Mouse (Mus musculus): ENCODE measurements around the gene Arid3a. TPM values are rescaled to one million over a fixed set of nuclear protein-coding genes. Genes with fewer than 3 reads are reported as not detected.
A peak's percentile ranks its signal among the peaks of the same experiment; 100 is the strongest.

The Arid3a gene
- polyA plus RNA-seq, 1 experiment from 2014 or later, result 9.0 TPM

- Histone ChIP-seq H3K4me1 (replicated peaks; ENCODE audit: control insufficient read depth, insufficient read depth, low read length) (peaks cover 16% of the 10 kb centered on the region), H3K4me2 (replicated peaks; ENCODE audit: low read depth, low read length) (peak overlapping the region; percentile 11; the same call in 1 of the 2 replicates), H3K27me3 (ENCODE audit: control insufficient read depth, insufficient read depth, low read length) (no peaks in the 10 kb centered on the region), H3K4me3 (ENCODE audit: low read depth, low read length) (no peak overlapping the region), H3K27ac (ENCODE audit: low read depth, low read length) (peak overlapping the region; percentile 70), H3K9me3 (ENCODE audit: control insufficient read depth, low read length) (no peaks in the 10 kb centered on the region), H3K36me3 (ENCODE audit: control insufficient read depth, insufficient read depth, low read length) (no peaks in the 10 kb centered on the region), H3K9ac (ENCODE audit: low read depth, low read length) (peak overlapping the region; percentile 45; the same call in 1 of the 2 replicates)
- 19% methylated on average over 16 of the region's 16 CpGs for WGBS
- DNase-seq (ENCODE audit: low spot score) (peak; percentile 71), ATAC-seq (ENCODE audit: low FRiP score) (peak; percentile 72)
Measured at GRCm38 (mm10) chr10:79945507-79946234, 18.8 kb downstream of the Arid3a start.

GRCm38 (mm10) chr10:79946752-79947322 lies 20.0 kb downstream of the Arid3a start:
- Histone ChIP-seq H3K9ac (ENCODE audit: low read depth, low read length) (0 out of 2 replicates have a peak overlapping the region, but pooled peaks have one; percentile 11), H3K36me3 (ENCODE audit: control insufficient read depth, insufficient read depth, low read length) (0 out of 2 replicates have a peak, but pooled peaks cover 3% of the 10 kb centered on the region)

DNA sequence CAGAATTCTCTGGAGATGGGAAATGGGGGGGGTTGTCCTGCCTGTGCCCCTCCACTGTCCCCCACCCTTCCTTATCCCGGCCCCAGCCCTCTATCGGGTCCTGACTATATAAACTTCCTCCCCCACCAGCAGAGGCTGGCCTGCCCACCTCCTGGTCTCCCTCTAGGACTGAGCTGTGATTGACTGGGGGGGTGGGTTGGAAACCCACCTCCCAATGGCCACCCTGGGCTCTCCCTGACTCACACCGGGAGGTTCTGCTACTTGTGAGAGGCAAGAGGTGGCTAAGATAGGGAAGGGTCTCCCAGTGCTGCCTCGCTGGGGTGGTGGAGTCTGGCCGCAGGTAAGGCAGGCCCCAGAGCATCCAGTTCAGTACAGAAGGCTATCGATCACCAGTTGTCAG lies 20.7 kb downstream of the Arid3a start:
- H3K9me3 ChIP-seq (ENCODE audit: control insufficient read depth, low read length), result no peaks in the 10 kb centered on the region
- H3K9ac ChIP-seq (ENCODE audit: low read depth, low read length), result no peak overlapping the region
- H3K4me3 ChIP-seq (ENCODE audit: low read depth, low read length), result no peak overlapping the region
- H3K27ac ChIP-seq (ENCODE audit: low read depth, low read length), result peak overlapping the region; percentile 58; the same call in 1 of the 2 replicates
- peaks cover 16% of the 10 kb centered on the region for H3K4me1 ChIP-seq (replicated peaks; ENCODE audit: control insufficient read depth, insufficient read depth, low read length)
- no peaks in the 10 kb centered on the region for H3K27me3 ChIP-seq (ENCODE audit: control insufficient read depth, insufficient read depth, low read length)
- DNase-seq (ENCODE audit: low spot score) (no peak), ATAC-seq (ENCODE audit: low FRiP score) (no peak)
- H3K4me2 ChIP-seq (replicated peaks; ENCODE audit: low read depth, low read length), result no peak overlapping the region
- H3K36me3 ChIP-seq (ENCODE audit: control insufficient read depth, insufficient read depth, low read length), result 0 out of 2 replicates have a peak, but pooled peaks cover 3% of the 10 kb centered on the region
- WGBS, result 69% methylated on average over 6 of the region's 6 CpGs

More at GRCm38 (mm10) chr10:79946752-79947322, 20.0 kb downstream of the Arid3a start:
- H3K4me1 ChIP-seq (replicated peaks; ENCODE audit: control insufficient read depth, insufficient read depth, low read length), result peaks cover 16% of the 10 kb centered on the region
- peak overlapping the region; percentile 58 for H3K27ac ChIP-seq (ENCODE audit: low read depth, low read length)
- peak; percentile 28; the same call in 1 of the 2 replicates for ATAC-seq (ENCODE audit: low FRiP score)
- DNase-seq (ENCODE audit: low spot score), result no peak
- 14% methylated on average over 7 of the region's 7 CpGs for WGBS
- no peaks in the 10 kb centered on the region for H3K9me3 ChIP-seq (ENCODE audit: control insufficient read depth, low read length)
- H3K27me3 ChIP-seq (ENCODE audit: control insufficient read depth, insufficient read depth, low read length), result no peaks in the 10 kb centered on the region
- H3K4me3 ChIP-seq (ENCODE audit: low read depth, low read length), result no peak overlapping the region
- no peak overlapping the region; the same call in 1 of the 2 replicates for H3K4me2 ChIP-seq (replicated peaks; ENCODE audit: low read depth, low read length)

DNA sequence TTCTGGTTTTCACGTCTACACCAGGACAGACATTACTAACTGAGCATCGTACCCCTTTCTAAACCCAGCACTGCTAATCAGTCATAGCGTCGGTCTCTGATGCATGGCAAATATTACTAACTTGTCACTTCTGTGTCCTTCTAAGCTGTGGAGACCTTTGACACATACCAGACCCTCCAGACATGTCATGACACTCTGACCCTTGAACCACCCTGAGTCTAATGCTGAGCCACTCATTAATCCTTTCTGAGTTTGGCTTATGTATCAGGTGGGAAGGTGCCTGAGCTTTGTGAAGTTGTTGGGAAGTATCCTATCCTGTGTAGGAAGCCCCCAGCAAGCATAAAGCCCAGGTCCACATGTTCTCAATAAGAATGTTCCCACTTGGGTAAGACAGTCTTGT lies 23.0 kb downstream of the Arid3a start:
- no peak for ATAC-seq (ENCODE audit: low FRiP score)
- Histone ChIP-seq H3K27ac (ENCODE audit: low read depth, low read length) (no peak overlapping the region), H3K27me3 (ENCODE audit: control insufficient read depth, insufficient read depth, low read length) (no peaks in the 10 kb centered on the region), H3K9me3 (ENCODE audit: control insufficient read depth, low read length) (no peaks in the 10 kb centered on the region), H3K4me2 (replicated peaks; ENCODE audit: low read depth, low read length) (no peak overlapping the region), H3K4me1 (replicated peaks; ENCODE audit: control insufficient read depth, insufficient read depth, low read length) (peaks cover 16% of the 10 kb centered on the region), H3K36me3 (ENCODE audit: control insufficient read depth, insufficient read depth, low read length) (0 out of 2 replicates have a peak, but pooled peaks cover 6% of the 10 kb centered on the region), H3K4me3 (ENCODE audit: low read depth, low read length) (no peak overlapping the region), H3K9ac (ENCODE audit: low read depth, low read length) (no peak overlapping the region)
- WGBS, result 86% methylated on average over 4 of the region's 4 CpGs
- DNase-seq (ENCODE audit: low spot score), result no peak

DNA sequence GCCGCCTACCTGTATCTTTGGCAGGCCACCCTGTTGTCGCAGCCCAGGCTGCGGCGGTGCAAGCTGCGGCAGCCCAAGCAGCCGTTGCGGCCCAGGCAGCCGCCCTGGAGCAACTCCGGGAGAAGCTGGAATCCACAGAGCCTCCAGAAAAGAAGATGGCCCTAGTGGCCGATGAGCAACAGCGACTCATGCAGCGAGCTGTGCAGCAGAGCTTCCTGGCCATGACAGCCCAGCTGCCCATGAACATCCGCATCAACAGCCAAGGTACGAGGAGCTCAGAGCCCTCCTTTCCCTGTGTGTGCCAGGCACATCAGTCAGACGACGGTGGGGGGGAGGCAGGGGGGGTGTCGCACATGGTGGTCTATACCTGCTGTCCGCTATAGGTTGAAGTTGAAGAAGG lies 23.8 kb downstream of the Arid3a start:
- H3K4me1 ChIP-seq (replicated peaks; ENCODE audit: control insufficient read depth, insufficient read depth, low read length), result peaks cover 12% of the 10 kb centered on the region
- H3K4me3 ChIP-seq (ENCODE audit: low read depth, low read length), result no peak overlapping the region
- no peak overlapping the region for H3K27ac ChIP-seq (ENCODE audit: low read depth, low read length)
- ATAC-seq (ENCODE audit: low FRiP score), result no peak
- no peak for DNase-seq (ENCODE audit: low spot score)
- no peak overlapping the region for H3K9ac ChIP-seq (ENCODE audit: low read depth, low read length)
- no peaks in the 10 kb centered on the region for H3K27me3 ChIP-seq (ENCODE audit: control insufficient read depth, insufficient read depth, low read length)
- WGBS, result 84% methylated on average over 18 of the region's 18 CpGs
- no peaks in the 10 kb centered on the region for H3K9me3 ChIP-seq (ENCODE audit: control insufficient read depth, low read length)
- no peak overlapping the region for H3K4me2 ChIP-seq (replicated peaks; ENCODE audit: low read depth, low read length)
- 0 out of 2 replicates have a peak, but pooled peaks cover 6% of the 10 kb centered on the region for H3K36me3 ChIP-seq (ENCODE audit: control insufficient read depth, insufficient read depth, low read length)

- ATAC-seq (ENCODE audit: low FRiP score), result no peak
- Histone ChIP-seq H3K4me2 (replicated peaks; ENCODE audit: low read depth, low read length) (no peak overlapping the region), H3K36me3 (ENCODE audit: control insufficient read depth, insufficient read depth, low read length) (0 out of 2 replicates have a peak, but pooled peaks cover 6% of the 10 kb centered on the region), H3K9ac (ENCODE audit: low read depth, low read length) (no peak overlapping the region), H3K4me3 (ENCODE audit: low read depth, low read length) (no peak overlapping the region), H3K9me3 (ENCODE audit: control insufficient read depth, low read length) (no peaks in the 10 kb centered on the region), H3K27ac (ENCODE audit: low read depth, low read length) (no peak overlapping the region), H3K27me3 (ENCODE audit: control insufficient read depth, insufficient read depth, low read length) (no peaks in the 10 kb centered on the region), H3K4me1 (replicated peaks; ENCODE audit: control insufficient read depth, insufficient read depth, low read length) (no peaks in the 10 kb centered on the region)
- WGBS, result 86% methylated on average over 6 of the region's 6 CpGs
- DNase-seq (ENCODE audit: low spot score), result no peak
Measured at GRCm38 (mm10) chr10:79953946-79954345, 27.1 kb downstream of the Arid3a start.

GRCm38 (mm10) chr10:79955691-79956090 lies 28.8 kb downstream of the Arid3a start:
- DNase-seq (ENCODE audit: low spot score) (no peak), ATAC-seq (ENCODE audit: low FRiP score) (no peak)
- Histone ChIP-seq H3K9ac (ENCODE audit: low read depth, low read length) (no peak overlapping the region), H3K36me3 (ENCODE audit: control insufficient read depth, insufficient read depth, low read length) (0 out of 2 replicates have a peak, but pooled peaks cover 6% of the 10 kb centered on the region), H3K27me3 (ENCODE audit: control insufficient read depth, insufficient read depth, low read length) (no peaks in the 10 kb centered on the region), H3K4me3 (ENCODE audit: low read depth, low read length) (no peak overlapping the region), H3K9me3 (ENCODE audit: control insufficient read depth, low read length) (no peaks in the 10 kb centered on the region), H3K27ac (ENCODE audit: low read depth, low read length) (no peak overlapping the region), H3K4me1 (replicated peaks; ENCODE audit: control insufficient read depth, insufficient read depth, low read length) (peaks cover 2% of the 10 kb centered on the region; the same call in 1 of the 2 replicates), H3K4me2 (replicated peaks; ENCODE audit: low read depth, low read length) (no peak overlapping the region)
- WGBS, result 77% methylated on average over 9 of the region's 9 CpGs

- Histone ChIP-seq H3K4me3 (ENCODE audit: low read depth, low read length) (no peak overlapping the region), H3K9me3 (ENCODE audit: control insufficient read depth, low read length) (no peaks in the 10 kb centered on the region), H3K4me2 (replicated peaks; ENCODE audit: low read depth, low read length) (no peak overlapping the region), H3K4me1 (replicated peaks; ENCODE audit: control insufficient read depth, insufficient read depth, low read length) (peaks cover 6% of the 10 kb centered on the region; the same call in 1 of the 2 replicates), H3K27ac (ENCODE audit: low read depth, low read length) (no peak overlapping the region), H3K36me3 (ENCODE audit: control insufficient read depth, insufficient read depth, low read length) (0 out of 2 replicates have a peak, but pooled peaks cover 4% of the 10 kb centered on the region), H3K9ac (ENCODE audit: low read depth, low read length) (no peak overlapping the region), H3K27me3 (ENCODE audit: control insufficient read depth, insufficient read depth, low read length) (no peaks in the 10 kb centered on the region)
- no peak for ATAC-seq (ENCODE audit: low FRiP score)
- 19% methylated on average over 4 of the region's 4 CpGs for WGBS
- no peak for DNase-seq (ENCODE audit: low spot score)
Measured at GRCm38 (mm10) chr10:79956643-79957154, 29.9 kb downstream of the Arid3a start.

Measured in hindbrain, embryonic 11.5 days (tissue).